Mouse (Mus musculus) hindlimb bud, embryonic 11.5 days (tissue): ENCODE measurements at regions not wholly inside any gene's neighbourhood (a gene's known extent, or its start where the extent isn't known, plus 50 kb on each side); places are given as distances from the start of the nearest gene placed in this dataset.

Source experiments
- DNase-seq: peaks from one replicate; pipeline ENCODE4 v3.0.0-alpha.2; 2012; ENCODE audit warnings: low read depth, low spot score; ENCODE audit errors: extremely low spot score

GRCm38 (mm10) chr7:111245067-111245466 lies 162.2 kb upstream of the Eif4g2 start:
- DNase-seq: no peak

GRCm38 (mm10) chr7:111243831-111244230 lies 161.0 kb upstream of the Eif4g2 start:
- no peak for DNase-seq

GRCm38 (mm10) chr7:111242646-111243045 lies 159.8 kb upstream of the Eif4g2 start:
- no peak for DNase-seq

- DNase-seq: no peak
Observed at GRCm38 (mm10) chr7:111241538-111241937, 158.7 kb upstream of the Eif4g2 start.

GRCm38 (mm10) chr7:111240234-111240826 lies 157.5 kb upstream of the Eif4g2 start:
- DNase-seq: peak; percentile 26

- DNase-seq: no peak
Observed at GRCm38 (mm10) chr7:111237819-111238218, 155.0 kb upstream of the Eif4g2 start.

- no peak for DNase-seq
Observed at GRCm38 (mm10) chr7:111230630-111231029, 147.8 kb upstream of the Eif4g2 start.

- DNase-seq: no peak
Observed at GRCm38 (mm10) chr7:111227082-111227481, 144.3 kb upstream of the Eif4g2 start.

- no peak for DNase-seq
Observed at GRCm38 (mm10) chr7:111226026-111226656, 143.3 kb upstream of the Eif4g2 start.

- no peak for DNase-seq
Observed at GRCm38 (mm10) chr7:111215586-111215985, 132.8 kb upstream of the Eif4g2 start.

- no peak for DNase-seq
Observed at GRCm38 (mm10) chr7:111214226-111214906, 131.5 kb upstream of the Eif4g2 start.

- DNase-seq: no peak
Observed at GRCm38 (mm10) chr7:111212188-111212587, 129.4 kb upstream of the Eif4g2 start.

GRCm38 (mm10) chr7:111211641-111212040 lies 128.8 kb upstream of the Eif4g2 start:
- no peak for DNase-seq

GRCm38 (mm10) chr7:111210282-111210681 lies 127.5 kb upstream of the Eif4g2 start:
- no peak for DNase-seq

GRCm38 (mm10) chr7:111205876-111206275 lies 123.0 kb upstream of the Eif4g2 start:
- DNase-seq: no peak

- no peak for DNase-seq
Observed at GRCm38 (mm10) chr7:111198608-111199355, 116.0 kb upstream of the Eif4g2 start.

- DNase-seq: no peak
Observed at GRCm38 (mm10) chr7:111191674-111192073, 108.8 kb upstream of the Eif4g2 start.

- DNase-seq: no peak
Observed at GRCm38 (mm10) chr7:111191216-111191615, 108.4 kb upstream of the Eif4g2 start.

- no peak for DNase-seq
Observed at GRCm38 (mm10) chr7:111189731-111190130, 106.9 kb upstream of the Eif4g2 start.

- no peak for DNase-seq
Observed at GRCm38 (mm10) chr7:111185954-111186353, 103.1 kb upstream of the Eif4g2 start.

GRCm38 (mm10) chr7:111183512-111183911 lies 100.7 kb upstream of the Eif4g2 start:
- DNase-seq: no peak

GRCm38 (mm10) chr7:111182319-111182718 lies 99.5 kb upstream of the Eif4g2 start:
- DNase-seq: peak; percentile 37
